In genomic region chr3:106547171-106547923, GRCm38 (mm10) we compare ENCODE assay signal across 8 mouse cellular contexts. TPM values are rescaled to one million over a fixed set of nuclear protein-coding genes. Genes with fewer than 3 reads are reported as not detected.
DNase-seq lines count a peak whose midpoint lies in the region; ATAC-seq and TF ChIP-seq lines count a peak whose summit lies in the region.

Dram2 (plus strand) TSS chr3:106547798.
Cept1 (minus strand) TSS chr3:106547802.

- no peaks in the 10 kb centered on the region for H3K9me3 ChIP-seq in embryonic facial prominence, embryonic 13.5 days
- no peaks in the 10 kb centered on the region for H3K9me3 ChIP-seq in limb, embryonic 12.5 days
- no peaks in the 10 kb centered on the region for H3K9me3 ChIP-seq in midbrain, embryonic 15.5 days

- peak within 1 kb of the TSS; percentile 95 for H3K9ac ChIP-seq in embryonic facial prominence, embryonic 13.5 days
- peak within 1 kb of the TSS; percentile 85 for H3K9ac ChIP-seq in limb, embryonic 12.5 days (replicated peaks)
- H3K9ac ChIP-seq in midbrain, embryonic 15.5 days: peak within 1 kb of the TSS; percentile 84

- H3K4me2 ChIP-seq in embryonic facial prominence, embryonic 13.5 days: peak within 1 kb of the TSS; percentile 64
- peak within 1 kb of the TSS; percentile 57 for H3K4me2 ChIP-seq in limb, embryonic 12.5 days
- H3K4me2 ChIP-seq in midbrain, embryonic 15.5 days: peak within 1 kb of the TSS; percentile 55

- no peaks in the 10 kb centered on the region for H3K27me3 ChIP-seq in embryonic facial prominence, embryonic 13.5 days
- H3K27me3 ChIP-seq in kidney, adult 2 months (replicated peaks; ENCODE audit: control insufficient read depth, insufficient read depth, low read length): no peaks in the 10 kb centered on the region
- H3K27me3 ChIP-seq in limb, embryonic 12.5 days: no peaks in the 10 kb centered on the region
- no peaks in the 10 kb centered on the region for H3K27me3 ChIP-seq in midbrain, embryonic 15.5 days (replicated peaks)
- H3K27me3 ChIP-seq in spleen, adult 2 months (ENCODE audit: control insufficient read depth, insufficient read depth, low read length): no peaks in the 10 kb centered on the region

- DNase-seq in 3134 (ENCODE audit: extremely low read depth, insufficient read length, low spot score): peak; percentile 97
- peak; percentile 91 to 94 for DNase-seq in adrenal gland, postnatal 36 days
- peak; percentile 94 to 96 for DNase-seq in heart, adult 18-20 months
- DNase-seq in kidney, adult 2 months: peak; percentile 97
- peak; percentile 89 to 92 for DNase-seq in spleen, adult 2 months (ENCODE audit: low read depth in 1 of 2, low spot score in 2 of 2)

- under 1% methylated on average over 63 of the region's 63 CpGs for WGBS in embryonic facial prominence, embryonic 13.5 days
- under 1% methylated on average over 63 of the region's 63 CpGs for WGBS in kidney, adult 2 months
- WGBS in limb, embryonic 12.5 days: under 1% methylated on average over 62 of the region's 63 CpGs
- WGBS in midbrain, embryonic 15.5 days: under 1% methylated on average over 61 of the region's 63 CpGs
- WGBS in spleen, adult 2 months: 1% methylated on average over 62 of the region's 63 CpGs

- TF ChIP-seq POLR2A in kidney, adult 2 months (IDR thresholded peaks at IDR 0.05; ENCODE audit: low read depth, low read length): no peak
- peak; percentile 43; the same call in 1 of the 2 replicates for TF ChIP-seq POLR2A in spleen, adult 2 months (IDR thresholded peaks at IDR 0.05; ENCODE audit: low read depth, low read length)

- peaks cover 5% of the 10 kb centered on the region; the same call in 1 of the 2 replicates for H3K36me3 ChIP-seq in embryonic facial prominence, embryonic 13.5 days
- H3K36me3 ChIP-seq in kidney, adult 2 months (ENCODE audit: control insufficient read depth, insufficient read depth, low read length): no peaks in the 10 kb centered on the region
- H3K36me3 ChIP-seq in limb, embryonic 12.5 days: peaks cover 4% of the 10 kb centered on the region; the same call in 1 of the 2 replicates
- no peaks in the 10 kb centered on the region for H3K36me3 ChIP-seq in midbrain, embryonic 15.5 days (replicated peaks)
- H3K36me3 ChIP-seq in spleen, adult 2 months (ENCODE audit: control insufficient read depth, insufficient read depth, low read length): no peaks in the 10 kb centered on the region

- peak within 1 kb of the TSS; percentile 84 for H3K4me3 ChIP-seq in embryonic facial prominence, embryonic 13.5 days
- H3K4me3 ChIP-seq in kidney, adult 2 months (ENCODE audit: insufficient read depth, low read depth, low read length): peak within 1 kb of the TSS; percentile 80
- H3K4me3 ChIP-seq in limb, embryonic 12.5 days (replicated peaks): peak within 1 kb of the TSS; percentile 79
- H3K4me3 ChIP-seq in midbrain, embryonic 15.5 days: peak within 1 kb of the TSS; percentile 93
- H3K4me3 ChIP-seq in spleen, adult 2 months (ENCODE audit: extremely low read depth, insufficient read depth, insufficient read length): peak within 1 kb of the TSS; percentile 91

- TF ChIP-seq CTCF in kidney, adult 2 months (conservative IDR thresholded peaks at IDR 0.05; ENCODE audit: insufficient read depth, insufficient read length, low read depth, low read length): no peak
- no peak for TF ChIP-seq CTCF in spleen, adult 2 months (IDR thresholded peaks at IDR 0.05; ENCODE audit: extremely low read depth, insufficient read depth, insufficient read length, insufficient replicate concordance)

- H3K27ac ChIP-seq in embryonic facial prominence, embryonic 13.5 days: peak within 1 kb of the TSS; percentile 99
- H3K27ac ChIP-seq in kidney, adult 2 months (ENCODE audit: insufficient read depth, low read depth, low read length): peak within 1 kb of the TSS; percentile 93
- peak within 1 kb of the TSS; percentile 98 for H3K27ac ChIP-seq in limb, embryonic 12.5 days
- peak within 1 kb of the TSS; percentile 97 for H3K27ac ChIP-seq in midbrain, embryonic 15.5 days
- H3K27ac ChIP-seq in spleen, adult 2 months (ENCODE audit: insufficient read depth, low read length): peak within 1 kb of the TSS; percentile 94

- peaks cover 16% of the 10 kb centered on the region for H3K4me1 ChIP-seq in embryonic facial prominence, embryonic 13.5 days
- no peaks in the 10 kb centered on the region; the same call in 1 of the 2 replicates for H3K4me1 ChIP-seq in kidney, adult 2 months (ENCODE audit: control insufficient read depth, insufficient read depth, low read length)
- peaks cover 13% of the 10 kb centered on the region for H3K4me1 ChIP-seq in limb, embryonic 12.5 days (replicated peaks)
- H3K4me1 ChIP-seq in midbrain, embryonic 15.5 days: peaks cover 28% of the 10 kb centered on the region
- H3K4me1 ChIP-seq in spleen, adult 2 months (ENCODE audit: control insufficient read depth, insufficient read depth, insufficient read length): peaks cover 10% of the 10 kb centered on the region

- peak; percentile 95 for ATAC-seq in embryonic facial prominence, embryonic 13.5 days (ENCODE audit: insufficient number of reproducible peaks, insufficient read depth, low FRiP score, low TSS enrichment, low read depth)
- ATAC-seq in limb, embryonic 12.5 days (ENCODE audit: insufficient number of reproducible peaks, insufficient read depth, low FRiP score, low TSS enrichment, low read depth): peak; percentile 98
- peak; percentile 98 for ATAC-seq in midbrain, embryonic 15.5 days (replicated peaks)

RNA-seq across cellular contexts. Expression of gene Dram2, which starts in this region (rescaled TPM):
- total RNA-seq in adrenal gland, postnatal 36 days (2021): 100 to 1,000 TPM in 1 of 2 experiments, 10 to 100 TPM in 1; 70.8 to 116 TPM
- 41.0 and 41.3 TPM in 2 replicates for polyA plus RNA-seq in embryonic facial prominence, embryonic 13.5 days (2015; fragmentation: Nextera tagmentation; extraction: Ambion mirVana)
- 100 to 1,000 TPM in 1 of 2 experiments, 10 to 100 TPM in 1; 88.9 to 102 TPM for total RNA-seq in heart, adult 18-20 months (2021)
- 117 and 127 TPM in 2 replicates for polyA plus RNA-seq in kidney, adult 2 months (2012; rRNA removed)
- 39.6 and 40.2 TPM in 2 replicates for polyA plus RNA-seq in limb, embryonic 12.5 days (2016; fragmentation: Nextera tagmentation; extraction: Ambion mirVana)
- polyA plus RNA-seq in midbrain, embryonic 15.5 days (2015; fragmentation: Nextera tagmentation; extraction: Ambion mirVana): 57.8 and 61.3 TPM in 2 replicates
- polyA plus RNA-seq in spleen, adult 2 months (2012; rRNA removed): 12.7 and 16.1 TPM in 2 replicates

RNA-seq across cellular contexts. Expression of gene Cept1, which starts in this region (rescaled TPM):
- 10 to 100 TPM; 37.2 to 37.7 TPM for total RNA-seq in adrenal gland, postnatal 36 days (2021)
- polyA plus RNA-seq in embryonic facial prominence, embryonic 13.5 days (2015; fragmentation: Nextera tagmentation; extraction: Ambion mirVana): 55.4 and 60.9 TPM in 2 replicates
- total RNA-seq in heart, adult 18-20 months (2021): 10 to 100 TPM; 19.9 to 21.6 TPM
- polyA plus RNA-seq in kidney, adult 2 months (2012; rRNA removed): 18.1 and 20.6 TPM in 2 replicates
- 50.6 and 53.9 TPM in 2 replicates for polyA plus RNA-seq in limb, embryonic 12.5 days (2016; fragmentation: Nextera tagmentation; extraction: Ambion mirVana)
- polyA plus RNA-seq in midbrain, embryonic 15.5 days (2015; fragmentation: Nextera tagmentation; extraction: Ambion mirVana): 46.5 and 47.7 TPM in 2 replicates
- 13.4 and 13.6 TPM in 2 replicates for polyA plus RNA-seq in spleen, adult 2 months (2012; rRNA removed)

Comparison
In these comparisons a context has a peak if more than half of its experiments do, and no peak if none do; other contexts are left out.
1. Peak in every context shown above with its lines: DNase-seq, ATAC-seq, H3K4me3 ChIP-seq and H3K27ac ChIP-seq.